Mouse (Mus musculus): Measurements from ENCODE around the gene Syk. TPM values are rescaled to one million over a fixed set of nuclear protein-coding genes. Genes with fewer than 3 reads are reported as not detected.

Gene Syk
- polyA plus RNA-seq, 1 experiment, result 4.7 TPM

DNA sequence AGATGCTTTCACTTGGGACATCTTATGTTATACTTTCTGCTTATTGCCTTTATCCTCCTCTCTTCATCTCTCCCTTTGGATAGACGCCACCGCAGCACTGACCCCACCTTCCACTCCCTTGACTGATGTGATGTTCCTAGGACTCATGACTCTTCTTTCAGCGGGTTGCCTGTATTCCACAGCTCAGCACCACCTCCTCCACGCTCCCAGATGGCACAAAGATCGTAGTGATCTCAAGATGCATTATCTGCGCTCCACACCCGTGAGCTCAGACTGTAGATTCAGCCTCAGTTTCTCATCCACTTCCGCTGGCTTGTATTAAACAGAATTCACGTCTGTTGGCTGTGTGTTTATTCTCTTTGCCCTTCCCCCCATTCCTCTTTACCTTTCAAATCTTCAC, 28.3 kb upstream of the Syk start:
- H3K27ac ChIP-seq (ENCODE audit: insufficient read depth, low read depth, low read length), result no peak overlapping the region
- WGBS, result 82% methylated on average over 9 of the region's 9 CpGs
- H3K4me3 ChIP-seq (ENCODE audit: insufficient read depth, low read depth, low read length), result no peak overlapping the region
- no peaks in the 10 kb centered on the region for H3K36me3 ChIP-seq (ENCODE audit: control insufficient read depth, insufficient read depth, low read length)
- TF ChIP-seq POLR2A (IDR thresholded peaks at IDR 0.05; ENCODE audit: low read depth, low read length), result no peak
- TF ChIP-seq CTCF (conservative IDR thresholded peaks at IDR 0.05; ENCODE audit: insufficient read depth, insufficient read length, low read depth, low read length), result no peak
- H3K4me1 ChIP-seq (ENCODE audit: control insufficient read depth, insufficient read depth, low read length), result no peaks in the 10 kb centered on the region
- no peak for DNase-seq
- no peaks in the 10 kb centered on the region for H3K27me3 ChIP-seq (replicated peaks; ENCODE audit: control insufficient read depth, insufficient read depth, low read length)

DNA sequence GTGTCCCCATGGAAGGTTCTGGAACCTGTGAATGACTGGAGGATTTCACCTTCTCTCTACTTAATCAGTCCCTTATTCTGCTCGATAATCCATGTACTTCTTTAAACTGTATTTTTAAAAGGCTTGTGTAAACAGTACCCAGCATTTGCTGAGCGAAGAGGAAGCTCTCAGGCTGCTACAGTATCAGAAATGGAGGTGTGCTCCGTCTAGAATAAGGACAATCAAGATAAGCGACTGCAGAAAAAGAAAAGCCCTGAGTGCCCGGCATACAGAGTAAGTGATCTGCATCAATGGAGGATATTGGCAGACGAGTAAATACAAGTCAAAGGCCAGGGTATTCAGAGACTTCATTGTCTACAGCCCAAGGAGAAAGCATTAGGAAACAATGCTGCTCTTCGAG, 25.6 kb upstream of the Syk start:
- Histone ChIP-seq H3K27ac (ENCODE audit: insufficient read depth, low read depth, low read length) (no peak overlapping the region), H3K4me3 (ENCODE audit: insufficient read depth, low read depth, low read length) (no peak overlapping the region), H3K27me3 (replicated peaks; ENCODE audit: control insufficient read depth, insufficient read depth, low read length) (no peaks in the 10 kb centered on the region), H3K4me1 (ENCODE audit: control insufficient read depth, insufficient read depth, low read length) (no peaks in the 10 kb centered on the region), H3K36me3 (ENCODE audit: control insufficient read depth, insufficient read depth, low read length) (no peaks in the 10 kb centered on the region)
- DNase-seq, result no peak
- 79% methylated on average over 7 of the region's 7 CpGs for WGBS
- TF ChIP-seq POLR2A (IDR thresholded peaks at IDR 0.05; ENCODE audit: low read depth, low read length) (no peak), CTCF (conservative IDR thresholded peaks at IDR 0.05; ENCODE audit: insufficient read depth, insufficient read length, low read depth, low read length) (no peak)

DNA sequence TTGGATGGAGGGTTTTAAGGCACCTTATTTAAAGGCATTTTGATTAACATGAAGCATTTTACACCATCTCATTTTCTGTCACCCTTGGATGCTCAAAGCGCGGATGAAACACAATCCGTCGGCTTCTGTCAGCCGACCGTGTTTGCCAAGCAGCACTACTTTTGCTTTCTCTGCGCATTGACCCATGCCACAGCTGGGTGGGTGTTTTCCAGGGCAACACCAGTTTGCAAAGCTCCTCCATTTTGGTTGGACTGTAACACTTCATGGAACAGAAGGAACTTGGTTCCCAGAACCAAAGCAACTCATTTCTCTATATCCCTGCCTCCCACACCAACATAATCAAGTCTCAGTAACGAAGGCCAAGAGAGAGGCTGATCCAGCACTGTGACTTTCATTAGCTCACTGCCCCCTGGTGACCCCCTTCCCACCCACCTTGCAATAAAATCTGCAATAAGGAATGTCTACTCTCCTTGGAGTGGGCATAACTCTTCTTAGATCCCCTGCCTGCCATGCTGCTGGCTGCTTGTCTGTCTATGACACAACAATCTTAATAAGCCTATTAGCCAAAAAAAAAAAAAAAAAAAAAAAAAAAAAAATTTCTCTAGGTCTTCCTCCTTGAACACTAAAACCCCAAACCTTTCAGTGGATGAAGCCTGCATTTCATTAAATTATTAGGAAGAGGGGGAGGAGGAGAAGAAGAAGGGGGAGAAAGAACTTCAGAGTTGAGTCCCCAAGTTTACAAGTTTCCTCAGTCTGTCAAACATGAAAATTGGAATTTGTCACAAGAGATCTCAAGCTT, 21.4 kb upstream of the Syk start:
- WGBS, result 58% methylated on average over 8 of the region's 8 CpGs
- TF ChIP-seq POLR2A (IDR thresholded peaks at IDR 0.05; ENCODE audit: low read depth, low read length), result no peak
- TF ChIP-seq CTCF (conservative IDR thresholded peaks at IDR 0.05; ENCODE audit: insufficient read depth, insufficient read length, low read depth, low read length), result no peak
- Histone ChIP-seq H3K4me3 (ENCODE audit: insufficient read depth, low read depth, low read length) (no peak overlapping the region), H3K27me3 (replicated peaks; ENCODE audit: control insufficient read depth, insufficient read depth, low read length) (no peaks in the 10 kb centered on the region), H3K27ac (ENCODE audit: insufficient read depth, low read depth, low read length) (no peak overlapping the region), H3K36me3 (ENCODE audit: control insufficient read depth, insufficient read depth, low read length) (no peaks in the 10 kb centered on the region), H3K4me1 (ENCODE audit: control insufficient read depth, insufficient read depth, low read length) (no peaks in the 10 kb centered on the region)
- no peak for DNase-seq

DNA sequence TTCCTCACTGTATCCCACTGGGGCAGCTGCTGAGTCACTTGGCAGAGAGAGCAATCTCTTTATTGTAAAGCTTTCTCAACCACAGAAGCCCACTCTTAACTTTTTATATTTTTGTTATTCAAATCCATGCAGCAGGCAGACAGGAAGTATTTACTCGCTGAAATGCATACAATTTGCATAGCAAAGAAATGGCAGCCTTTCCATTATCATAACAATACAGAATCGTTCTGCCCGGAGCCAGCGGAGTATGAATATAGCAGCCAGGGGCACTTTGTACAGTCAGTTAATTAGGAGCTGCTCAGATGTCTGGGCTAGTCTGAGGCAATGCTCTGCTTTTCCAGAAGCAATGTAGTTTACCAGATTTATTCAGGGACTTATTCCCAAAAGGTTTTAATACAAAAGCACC, 20.8 kb upstream of the Syk start:
- Histone ChIP-seq H3K4me1 (ENCODE audit: control insufficient read depth, insufficient read depth, low read length) (no peaks in the 10 kb centered on the region), H3K4me3 (ENCODE audit: insufficient read depth, low read depth, low read length) (no peak overlapping the region), H3K27me3 (replicated peaks; ENCODE audit: control insufficient read depth, insufficient read depth, low read length) (no peaks in the 10 kb centered on the region), H3K27ac (ENCODE audit: insufficient read depth, low read depth, low read length) (no peak overlapping the region), H3K36me3 (ENCODE audit: control insufficient read depth, insufficient read depth, low read length) (no peaks in the 10 kb centered on the region)
- 33% methylated on average over 4 of the region's 4 CpGs for WGBS
- no peak for TF ChIP-seq CTCF (conservative IDR thresholded peaks at IDR 0.05; ENCODE audit: insufficient read depth, insufficient read length, low read depth, low read length)
- no peak for TF ChIP-seq POLR2A (IDR thresholded peaks at IDR 0.05; ENCODE audit: low read depth, low read length)
- no peak for DNase-seq

DNA sequence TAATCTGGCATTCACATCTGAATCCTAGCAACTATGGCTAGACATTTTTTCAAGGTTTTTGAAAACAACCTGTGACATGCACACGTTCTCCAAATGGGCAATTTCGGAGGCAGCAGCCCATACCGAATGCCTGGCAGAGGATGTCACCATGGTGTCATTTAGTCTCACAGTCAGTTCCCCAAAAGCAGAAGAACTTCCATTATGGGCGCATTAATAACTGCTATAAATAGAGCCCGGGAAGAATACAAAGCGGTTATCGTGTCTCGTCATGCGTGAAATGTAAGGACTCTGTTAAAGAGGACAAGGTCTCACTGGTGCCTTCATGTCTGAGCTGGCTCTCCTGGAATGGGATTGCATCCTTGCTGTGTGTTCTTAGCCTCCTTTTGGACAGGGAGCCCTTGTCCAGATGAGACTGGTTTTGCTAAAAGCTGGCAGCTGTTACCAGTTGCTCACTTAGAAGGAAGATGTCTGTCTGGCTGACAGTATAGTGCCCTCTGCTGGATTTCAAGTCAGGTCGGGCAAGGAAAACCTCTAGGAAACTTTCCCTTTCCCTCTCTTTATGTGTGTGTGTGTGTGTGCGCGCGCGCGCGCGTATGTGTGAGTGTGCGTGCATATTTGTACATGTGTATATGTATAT, 17.8 kb upstream of the Syk start:
- Histone ChIP-seq H3K4me3 (ENCODE audit: insufficient read depth, low read depth, low read length) (no peak overlapping the region), H3K36me3 (ENCODE audit: control insufficient read depth, insufficient read depth, low read length) (no peaks in the 10 kb centered on the region), H3K4me1 (ENCODE audit: control insufficient read depth, insufficient read depth, low read length) (no peaks in the 10 kb centered on the region), H3K27ac (ENCODE audit: insufficient read depth, low read depth, low read length) (no peak overlapping the region), H3K27me3 (replicated peaks; ENCODE audit: control insufficient read depth, insufficient read depth, low read length) (no peaks in the 10 kb centered on the region)
- TF ChIP-seq CTCF (conservative IDR thresholded peaks at IDR 0.05; ENCODE audit: insufficient read depth, insufficient read length, low read depth, low read length) (no peak), POLR2A (IDR thresholded peaks at IDR 0.05; ENCODE audit: low read depth, low read length) (no peak)
- DNase-seq, result peak; percentile 3
- WGBS, result 75% methylated on average over 18 of the region's 18 CpGs

DNA sequence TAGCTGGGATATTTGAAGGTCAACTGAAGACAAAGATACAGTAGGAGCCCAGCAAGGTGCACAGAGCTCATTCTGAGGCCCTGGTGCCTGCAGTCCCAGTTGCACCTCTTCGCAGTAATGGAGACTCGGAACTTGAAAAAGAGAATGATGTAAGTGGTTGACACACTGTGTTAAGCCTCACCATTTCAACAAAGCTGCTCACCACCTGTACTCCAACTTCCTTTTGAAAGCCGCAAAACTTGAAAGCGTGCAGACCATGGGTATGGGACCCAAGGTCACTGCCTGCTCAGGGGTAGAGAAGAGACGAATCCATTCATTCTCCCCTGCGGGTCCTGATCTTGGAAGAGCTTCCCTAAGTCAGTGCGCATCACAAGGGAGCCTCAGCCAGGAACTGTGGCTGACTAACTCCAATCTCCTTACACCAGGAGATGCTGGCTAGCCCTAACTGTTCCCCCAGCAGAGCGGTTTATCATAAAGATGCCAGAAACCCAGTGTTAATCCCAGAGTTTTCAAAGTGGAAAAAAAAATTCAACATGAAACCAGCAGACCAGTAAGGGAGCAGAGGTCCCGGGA, 16.7 kb upstream of the Syk start:
- no peaks in the 10 kb centered on the region for H3K36me3 ChIP-seq (ENCODE audit: control insufficient read depth, insufficient read depth, low read length)
- TF ChIP-seq POLR2A (IDR thresholded peaks at IDR 0.05; ENCODE audit: low read depth, low read length) (no peak), CTCF (conservative IDR thresholded peaks at IDR 0.05; ENCODE audit: insufficient read depth, insufficient read length, low read depth, low read length) (no peak)
- no peak for DNase-seq
- H3K4me1 ChIP-seq (ENCODE audit: control insufficient read depth, insufficient read depth, low read length), result no peaks in the 10 kb centered on the region
- no peaks in the 10 kb centered on the region for H3K27me3 ChIP-seq (replicated peaks; ENCODE audit: control insufficient read depth, insufficient read depth, low read length)
- WGBS, result 89% methylated on average over 9 of the region's 9 CpGs
- H3K27ac ChIP-seq (ENCODE audit: insufficient read depth, low read depth, low read length), result no peak overlapping the region
- no peak overlapping the region for H3K4me3 ChIP-seq (ENCODE audit: insufficient read depth, low read depth, low read length)

DNA sequence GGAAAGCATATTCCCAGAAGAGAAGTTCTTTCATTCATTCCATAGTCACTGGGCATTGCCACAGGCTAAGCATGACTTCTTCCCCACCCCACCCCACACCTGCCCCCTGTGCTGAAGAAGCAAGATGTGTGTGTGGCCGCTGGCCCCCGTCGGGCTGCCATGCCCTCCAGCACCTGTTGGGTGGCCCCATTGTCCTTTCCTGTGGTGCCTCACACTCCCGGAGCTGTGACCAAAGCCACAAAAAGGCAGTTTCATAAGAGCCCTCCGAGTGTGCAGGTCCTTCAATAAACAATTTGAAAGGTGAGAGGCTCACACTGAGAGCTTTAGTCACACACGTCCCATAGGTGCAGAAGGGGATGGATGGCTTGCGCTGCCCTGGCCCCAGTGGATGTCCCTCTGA, 16.2 kb upstream of the Syk start:
- no peak for DNase-seq

More for the DNA sequence above, 16.2 kb upstream of the Syk start:
- Histone ChIP-seq H3K4me3 (ENCODE audit: insufficient read depth, low read depth, low read length) (no peak overlapping the region), H3K4me1 (ENCODE audit: control insufficient read depth, insufficient read depth, low read length) (no peaks in the 10 kb centered on the region), H3K27ac (ENCODE audit: insufficient read depth, low read depth, low read length) (no peak overlapping the region), H3K36me3 (ENCODE audit: control insufficient read depth, insufficient read depth, low read length) (no peaks in the 10 kb centered on the region), H3K27me3 (replicated peaks; ENCODE audit: control insufficient read depth, insufficient read depth, low read length) (no peaks in the 10 kb centered on the region)
- no peak for TF ChIP-seq CTCF (conservative IDR thresholded peaks at IDR 0.05; ENCODE audit: insufficient read depth, insufficient read length, low read depth, low read length)
- TF ChIP-seq POLR2A (IDR thresholded peaks at IDR 0.05; ENCODE audit: low read depth, low read length), result no peak
- 76% methylated on average over 7 of the region's 7 CpGs for WGBS
